Mouse (Mus musculus) heart, adult 18-20 months (tissue): ENCODE results near the gene Dysf. TPM values are rescaled to one million over a fixed set of nuclear protein-coding genes. Genes with fewer than 3 reads are reported as not detected.
A peak's percentile ranks its signal among the peaks of the same experiment; 100 is the strongest.

Experiments
- DNase-seq, 2 experiments: peaks; one replicate each; pipeline ENCODE4 v3.0.0; 2021 to 2022; ENCODE audit warnings: mixed read lengths in 1 of 2
- total RNA-seq, 2 experiments: library from RNA; stranded (reverse); gene quantifications; 2 replicates each; pipeline ENCODE4 v1.2.3; 2021

Gene Dysf
- total RNA-seq, 2 experiments from 2014 or later, result 99.8 to 105 TPM

DNA sequence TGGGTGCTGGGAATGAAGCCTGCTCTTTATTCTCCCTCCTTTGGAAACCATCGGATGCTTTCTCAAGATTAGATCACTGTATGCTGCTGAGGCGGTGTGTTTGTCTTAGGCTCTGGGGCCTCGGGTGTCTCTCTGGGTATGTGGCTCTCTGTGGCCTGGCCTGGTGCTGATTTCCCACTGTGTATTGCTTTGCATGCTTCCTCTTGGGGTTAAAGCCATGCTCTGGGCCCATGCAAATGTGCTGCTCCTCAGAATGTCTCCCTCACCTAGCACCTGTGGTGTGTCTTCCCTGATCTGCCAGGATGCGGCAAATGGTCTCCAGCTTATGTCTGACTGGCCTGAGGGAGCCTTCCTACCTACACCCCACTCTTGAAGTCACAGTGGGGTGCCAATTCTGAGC is 41.8 kb downstream of the Dysf start:
- no peak for DNase-seq

DNA sequence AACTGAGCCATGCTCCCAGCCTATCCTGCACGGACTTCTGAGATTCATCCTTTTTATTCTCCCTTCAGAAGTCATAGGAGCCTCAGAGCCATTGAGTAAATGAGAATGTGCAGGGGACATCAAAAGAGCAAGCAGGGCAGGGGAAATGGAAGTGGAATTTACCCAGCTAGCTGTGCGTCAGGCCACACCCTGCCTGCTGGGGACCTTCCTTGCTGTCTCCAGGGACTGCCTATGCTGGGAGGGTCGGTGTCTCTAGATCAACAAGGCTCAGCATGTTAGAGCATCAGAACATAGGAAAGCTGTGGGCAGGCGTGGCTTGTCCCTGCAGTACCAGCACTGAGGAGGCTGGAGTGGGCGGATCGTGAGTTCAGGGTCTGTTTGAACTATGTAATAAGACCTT is 42.6 kb downstream of the Dysf start:
- peak in 1 of 2 experiments; percentile 62 for DNase-seq

DNA sequence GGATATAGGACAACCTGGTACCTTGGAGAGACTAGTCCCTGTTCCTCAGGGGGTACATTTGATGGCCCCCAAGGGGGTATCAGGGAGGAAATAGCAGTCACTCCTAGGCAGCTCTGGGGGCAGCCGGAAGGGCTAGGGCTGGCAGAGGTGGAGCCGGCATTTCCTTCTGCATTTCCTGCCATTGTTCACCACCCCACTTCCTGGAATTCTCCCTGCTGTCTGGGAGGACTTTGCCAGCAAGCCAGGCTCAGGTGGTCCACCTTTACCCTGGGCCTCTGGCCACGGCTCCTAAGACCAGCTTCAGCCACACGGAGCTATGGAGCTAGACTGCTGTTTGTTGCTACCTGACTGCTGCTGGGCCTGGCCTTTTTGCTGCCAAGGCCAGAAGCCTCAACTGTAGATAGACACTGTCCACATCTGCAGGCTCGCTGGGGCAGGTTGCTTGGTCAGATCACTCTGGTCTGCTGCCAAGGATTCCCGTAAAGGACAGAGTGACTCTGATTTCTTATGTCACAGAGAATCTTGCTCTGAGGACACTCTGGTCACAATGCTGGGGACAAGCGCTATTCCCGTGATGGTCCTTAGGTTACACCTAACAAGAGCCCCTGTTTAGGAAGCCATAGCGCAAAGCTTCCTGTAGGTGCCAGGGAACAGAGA is 45.6 kb downstream of the Dysf start:
- peak; percentile 47 to 79 for DNase-seq

DNA sequence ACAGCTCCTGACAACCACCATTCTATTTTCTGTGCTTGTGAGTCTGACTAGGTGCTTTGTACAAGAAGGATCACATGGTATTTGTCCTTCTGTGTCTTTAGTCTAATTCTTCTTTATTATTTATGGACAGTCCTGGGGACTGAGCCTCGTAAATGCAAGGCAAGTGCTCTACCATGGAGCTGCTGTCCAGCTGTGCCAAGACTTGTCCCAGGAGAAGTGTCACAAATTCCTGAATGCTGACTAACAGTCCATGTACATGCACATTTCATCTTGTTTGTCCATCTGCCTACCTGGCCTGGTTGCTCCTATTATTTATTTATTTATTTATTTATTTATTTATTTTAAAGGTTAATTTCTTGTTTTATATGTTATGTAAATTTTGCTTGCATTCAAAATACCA is 47.2 kb downstream of the Dysf start:
- DNase-seq, result peak in 1 of 2 experiments; percentile 33

DNA sequence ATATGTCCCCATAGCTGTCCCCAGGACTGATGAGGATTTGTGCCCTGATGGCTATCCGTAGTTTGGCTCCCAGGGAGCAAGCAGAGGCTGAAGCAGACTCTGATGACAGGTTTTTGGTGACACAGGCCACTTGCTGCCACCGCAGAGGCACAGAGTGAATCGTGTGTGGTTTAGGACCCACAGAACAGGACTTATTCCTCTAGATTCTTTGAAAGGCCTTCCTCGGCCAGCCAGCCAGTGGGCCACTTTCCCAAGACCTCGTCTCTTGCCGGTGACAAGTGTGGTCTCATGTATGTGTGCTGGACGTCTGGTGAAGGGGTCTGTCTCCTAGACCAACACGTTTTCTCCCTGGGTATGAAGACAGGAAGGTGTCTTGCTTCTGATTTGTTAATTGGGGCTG is 48.8 kb downstream of the Dysf start:
- no peak for DNase-seq

DNA sequence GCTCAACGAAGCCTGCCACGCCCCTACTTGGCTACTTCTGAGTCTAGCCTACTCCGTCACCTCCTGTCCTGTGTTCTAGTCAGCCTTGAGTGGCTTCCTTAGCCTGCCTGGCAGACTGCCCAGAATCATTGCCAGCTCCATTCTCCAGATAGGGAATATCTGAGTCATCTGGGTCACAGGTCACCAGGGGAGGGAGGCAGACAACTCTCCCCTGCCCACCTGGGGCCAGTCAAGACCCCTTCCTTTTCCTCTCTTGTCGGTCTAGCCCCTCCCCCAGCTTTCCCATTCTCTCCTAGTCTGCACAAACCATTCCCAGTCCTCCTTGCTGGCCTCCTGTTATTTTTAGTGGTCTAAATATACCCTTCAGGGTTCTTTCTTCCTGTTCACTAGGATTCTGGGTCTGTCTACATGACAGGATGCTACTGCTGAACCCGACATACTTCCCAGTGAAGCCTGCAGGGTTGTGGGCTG is 50.3 kb downstream of the Dysf start:
- peak; percentile 77 to 87 for DNase-seq

DNA sequence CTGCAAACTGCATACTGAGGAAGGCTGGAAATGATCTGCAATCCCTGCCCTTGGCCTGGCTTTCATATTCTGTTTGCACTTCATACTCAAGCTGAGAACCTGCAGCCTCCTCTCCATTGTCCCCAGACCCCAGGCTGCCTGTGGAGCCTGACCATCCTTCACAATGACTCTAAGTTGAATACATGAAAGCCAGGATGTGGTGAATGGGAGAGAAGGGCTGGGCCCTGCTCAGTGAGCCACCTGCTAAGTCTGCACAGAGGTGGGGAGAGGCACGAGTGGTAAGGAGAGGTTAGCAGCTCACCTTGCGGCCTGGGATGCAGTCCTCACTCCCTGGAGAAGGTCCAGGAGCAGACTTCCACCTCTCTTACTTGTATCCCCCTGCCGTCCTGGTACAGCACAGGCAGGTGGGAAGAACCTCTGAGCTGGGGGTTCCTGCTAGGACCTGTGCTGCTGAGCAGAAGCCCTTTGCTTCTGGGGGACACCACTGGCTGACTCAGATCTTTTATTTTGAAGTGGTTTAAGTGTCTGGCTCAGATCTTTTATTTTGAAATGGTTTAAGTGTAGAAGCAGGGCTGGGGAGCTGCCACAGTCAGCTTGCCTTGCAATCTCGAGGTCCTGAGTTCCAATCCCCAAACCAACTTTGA is 51.5 kb downstream of the Dysf start:
- no peak for DNase-seq

DNA sequence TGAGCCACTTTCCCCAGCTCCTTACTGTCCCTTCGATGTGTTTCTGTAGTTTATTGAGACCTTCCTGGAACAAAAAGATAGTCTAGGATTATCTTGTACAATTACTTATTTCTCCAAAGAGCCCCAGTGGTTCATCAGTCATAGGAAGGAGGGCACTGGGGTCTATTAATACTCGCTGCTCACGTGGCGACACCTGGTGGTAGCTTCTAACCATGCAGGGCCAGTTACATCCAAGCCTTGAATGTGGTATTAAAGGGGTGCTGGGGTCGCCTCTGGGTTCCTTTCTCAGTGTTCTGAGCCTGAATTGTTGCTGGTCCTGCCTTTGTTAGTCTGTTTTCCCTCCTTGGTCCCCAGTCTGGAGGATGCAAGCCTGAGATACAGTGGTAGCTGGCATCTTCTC is 52.9 kb downstream of the Dysf start:
- DNase-seq, result peak; percentile 51 to 80

DNA sequence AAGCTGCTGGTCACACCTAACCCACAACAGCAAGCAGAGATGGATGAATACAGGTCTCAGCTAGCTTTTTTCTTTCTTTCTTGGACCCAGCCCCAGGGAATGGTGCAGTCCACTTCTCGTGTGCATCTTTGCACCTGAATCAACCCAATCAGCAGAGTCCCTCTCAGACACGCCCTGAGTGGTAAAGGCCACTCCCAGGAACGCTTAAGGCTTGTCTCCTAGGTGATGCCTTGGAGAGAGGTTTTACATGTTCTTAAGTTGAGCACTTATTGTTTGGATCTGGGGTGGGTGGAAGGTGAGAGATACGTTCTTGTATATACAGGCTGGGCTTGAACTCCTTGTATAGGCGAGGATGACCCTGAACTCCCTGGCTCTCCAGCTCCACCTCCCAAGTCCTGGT is 54.2 kb downstream of the Dysf start:
- no peak for DNase-seq

DNA sequence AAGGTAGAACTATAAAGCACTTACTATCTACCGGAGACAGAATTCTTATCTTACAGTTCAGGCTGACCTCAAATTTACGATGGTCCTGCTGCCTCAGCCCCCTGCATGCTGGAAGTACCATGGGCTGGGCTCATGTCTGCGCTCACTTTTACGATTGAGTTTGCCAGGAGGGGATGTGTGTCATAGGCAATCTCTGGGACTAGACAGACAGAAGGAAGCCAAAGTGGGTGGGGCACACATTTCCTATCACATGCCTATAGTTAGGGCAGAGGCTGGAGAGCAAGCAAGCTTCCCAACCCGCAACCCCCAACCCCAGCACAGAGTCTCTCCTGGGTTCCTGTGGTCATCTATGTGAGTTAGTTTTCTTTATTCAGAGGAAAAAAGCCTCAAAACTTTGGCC is 59.8 kb downstream of the Dysf start:
- DNase-seq, result peak in 1 of 2 experiments; percentile 22

DNA sequence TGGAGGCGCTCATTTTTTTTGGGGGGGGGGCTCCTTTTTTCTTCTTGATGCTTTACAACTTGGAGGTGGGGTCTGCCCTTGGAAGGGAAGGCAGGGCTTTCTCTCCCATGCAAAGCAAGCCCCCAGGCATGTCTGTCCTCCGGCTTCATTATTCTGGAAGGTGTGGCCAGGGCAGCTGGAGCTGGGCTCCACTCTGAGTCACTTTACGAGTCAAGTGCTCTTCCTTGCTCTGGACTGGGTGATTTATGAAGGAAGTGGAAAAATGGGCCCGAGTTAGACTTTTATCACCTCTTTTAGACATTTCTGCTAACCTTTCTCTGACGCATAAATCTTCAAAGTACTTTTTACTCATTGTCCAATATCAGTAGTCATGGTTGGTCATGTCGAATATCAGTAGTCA is 61.9 kb downstream of the Dysf start:
- no peak for DNase-seq

DNA sequence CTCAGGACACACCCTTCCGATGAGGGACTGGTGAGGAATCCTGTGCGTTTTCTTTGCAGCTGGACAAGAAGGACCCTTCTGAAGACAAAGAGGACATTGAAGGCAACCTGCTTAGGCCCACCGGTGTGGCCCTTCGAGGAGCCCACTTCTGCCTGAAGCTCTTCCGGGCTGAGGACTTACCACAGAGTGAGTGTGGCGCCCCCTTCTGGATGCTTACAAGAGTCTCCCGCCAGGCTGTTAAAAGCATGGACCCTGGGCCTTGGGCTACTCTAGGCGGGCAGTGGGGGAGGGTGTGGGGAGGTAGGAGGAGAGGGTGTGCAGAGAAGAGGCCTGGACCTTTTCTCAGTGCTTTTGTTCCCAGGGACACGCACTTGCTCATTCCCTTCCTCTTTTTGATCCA is 64.2 kb downstream of the Dysf start:
- DNase-seq, result no peak

DNA sequence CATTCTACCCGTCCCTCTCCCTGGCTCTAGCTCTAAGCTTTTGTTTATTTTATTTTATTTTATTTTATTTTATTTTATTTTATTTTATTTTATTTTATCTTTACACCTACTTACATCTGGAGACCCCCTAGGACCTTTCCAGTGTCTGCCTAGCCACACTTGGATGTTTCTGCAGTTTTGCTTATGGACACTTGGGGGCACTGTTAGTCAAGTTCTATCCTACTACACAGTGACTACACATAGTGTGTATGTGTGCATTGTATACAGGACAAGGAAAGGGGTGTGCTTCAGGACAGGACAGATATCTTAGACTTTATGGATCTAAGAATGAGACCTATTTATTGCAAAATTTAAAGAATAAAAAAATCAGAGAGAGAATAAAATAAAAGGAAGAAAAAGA is 69.8 kb downstream of the Dysf start:
- no peak for DNase-seq

DNA sequence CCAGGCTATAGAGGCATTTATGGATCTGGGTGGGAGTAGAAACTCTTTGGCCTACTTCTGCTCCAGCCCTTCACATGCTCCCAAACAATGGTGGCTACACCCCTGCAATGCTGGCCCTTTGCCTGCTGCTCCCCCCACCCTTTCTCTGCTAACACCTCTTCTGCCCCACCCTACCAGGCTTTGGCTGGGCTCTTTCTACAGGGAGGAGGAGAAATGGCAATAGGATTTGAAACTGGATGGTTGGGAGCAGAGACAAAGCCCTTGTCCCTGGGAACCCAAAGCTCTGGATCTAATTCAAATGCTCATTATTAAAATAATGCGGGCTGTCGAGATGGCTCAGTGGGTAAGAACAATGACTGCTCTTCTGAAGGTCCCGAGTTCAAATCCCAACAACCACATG is 72.2 kb downstream of the Dysf start:
- no peak for DNase-seq

DNA sequence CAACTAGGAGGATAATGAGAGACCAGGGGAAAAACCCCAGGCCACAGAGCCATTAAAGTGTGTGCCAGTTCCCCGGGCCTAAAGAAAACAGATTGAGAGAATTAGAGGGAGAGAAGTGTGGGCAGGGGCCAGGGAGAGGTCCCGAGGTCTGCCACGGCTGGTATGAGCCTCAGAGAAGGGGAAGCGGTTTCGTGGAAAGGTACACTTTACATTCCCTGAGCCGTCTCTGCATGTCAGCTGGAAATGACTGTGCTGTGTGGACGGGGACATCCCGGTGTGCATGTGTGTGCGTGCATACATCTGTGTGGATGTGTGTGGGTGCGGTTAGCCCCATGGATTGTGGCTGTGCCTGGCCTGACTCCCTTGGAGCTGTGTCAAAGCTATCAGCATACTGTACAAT is 76.4 kb downstream of the Dysf start:
- DNase-seq, result no peak

DNA sequence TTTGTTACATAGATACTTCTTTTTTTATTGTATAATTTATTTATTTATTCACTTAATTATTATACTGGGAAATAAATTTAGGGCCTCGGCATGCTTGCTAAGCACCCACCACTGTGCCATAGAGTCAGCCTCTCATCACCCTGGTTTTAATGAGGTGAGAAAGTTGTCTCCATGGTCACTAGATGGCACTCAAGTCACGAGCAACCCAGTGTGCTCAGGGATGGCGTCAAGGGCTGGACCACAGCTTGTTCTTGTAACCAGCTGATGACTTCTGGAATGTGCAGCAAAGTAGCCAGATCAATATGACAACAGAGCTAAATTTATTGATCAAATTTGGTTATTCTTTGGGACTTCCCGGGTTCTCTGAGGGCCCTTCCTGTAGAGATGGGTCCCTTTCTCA is 85.1 kb downstream of the Dysf start:
- DNase-seq, result peak; percentile 31 to 60

DNA sequence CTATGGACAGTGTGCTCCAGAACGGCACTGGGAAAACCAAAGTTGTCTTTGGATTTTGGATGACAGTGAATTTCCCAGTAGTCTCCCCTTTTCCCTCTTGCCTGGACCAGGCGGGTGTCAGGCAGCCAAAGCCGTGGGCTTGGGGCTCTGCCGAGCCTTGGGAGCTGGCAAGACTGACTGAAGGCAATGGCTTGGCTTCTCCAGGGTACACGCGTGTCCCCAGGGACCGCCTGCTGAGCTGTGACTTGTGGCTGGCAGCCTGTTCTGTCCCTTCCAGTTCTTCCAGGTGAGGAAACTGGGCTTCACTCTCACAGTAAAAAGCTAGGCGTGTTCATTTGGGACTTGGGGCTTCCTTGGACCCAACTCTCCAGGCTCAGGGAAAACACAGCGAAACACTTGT is 86.1 kb downstream of the Dysf start:
- no peak for DNase-seq

DNA sequence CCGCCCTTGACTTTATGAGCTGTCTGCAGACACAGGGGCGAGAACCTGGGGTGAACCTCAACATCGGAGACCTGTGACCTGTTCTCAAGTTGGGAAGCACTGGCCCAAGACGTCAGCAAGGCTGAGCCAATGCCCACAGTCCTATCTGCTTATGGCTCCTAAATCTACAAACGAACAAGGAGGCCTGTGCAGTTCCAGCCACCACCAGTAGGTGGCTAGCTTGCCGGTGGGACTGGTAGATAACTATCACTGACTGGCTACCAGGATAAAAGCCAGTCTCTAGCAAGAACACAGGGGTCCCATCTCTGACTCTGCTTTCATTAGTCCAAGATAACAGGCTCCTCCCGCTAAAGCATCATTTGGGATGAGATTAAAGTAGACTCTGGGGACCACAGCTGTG is 86.6 kb downstream of the Dysf start:
- DNase-seq, result peak; percentile 47 to 83

DNA sequence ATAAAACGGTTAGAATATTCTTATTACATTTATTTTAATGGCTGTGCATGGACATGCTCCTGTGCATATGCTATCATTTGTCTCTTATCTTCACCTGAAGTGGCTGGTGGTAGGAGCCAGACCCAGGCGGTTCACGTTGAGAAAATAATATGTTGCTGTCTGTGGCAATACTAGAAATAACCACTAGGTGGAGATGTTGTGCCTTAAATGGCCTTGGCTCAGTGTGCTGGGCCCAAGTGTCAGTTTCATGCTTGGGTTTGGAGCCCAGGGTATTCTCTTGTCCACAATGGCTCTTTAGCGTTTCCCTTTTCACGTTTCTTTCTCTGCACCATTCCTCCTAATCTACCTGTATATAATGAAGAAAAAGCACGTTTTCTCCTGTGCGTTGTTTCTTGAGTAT is 87.5 kb downstream of the Dysf start:
- DNase-seq, result peak; percentile 61 to 78

DNA sequence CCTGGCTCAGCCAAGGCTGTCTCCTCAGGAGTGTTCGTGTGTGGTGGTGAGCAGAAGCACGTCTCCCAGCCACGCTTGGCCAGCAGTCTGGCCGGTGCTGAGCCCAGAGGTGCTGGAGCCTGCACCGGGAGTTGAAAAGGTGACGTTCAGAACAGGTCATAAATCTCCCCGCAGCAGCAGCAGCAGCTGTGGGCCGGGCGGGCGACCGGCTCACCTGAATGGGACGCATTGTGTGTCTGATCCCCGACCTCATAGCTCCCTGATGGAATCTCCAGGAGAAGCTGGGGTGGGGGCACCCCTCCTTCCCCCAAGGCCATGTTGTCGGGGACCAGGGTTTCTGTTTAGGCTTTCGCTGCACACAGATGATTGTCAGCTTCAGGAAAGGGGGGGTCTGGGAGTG is 93.6 kb downstream of the Dysf start:
- DNase-seq, result no peak

DNA sequence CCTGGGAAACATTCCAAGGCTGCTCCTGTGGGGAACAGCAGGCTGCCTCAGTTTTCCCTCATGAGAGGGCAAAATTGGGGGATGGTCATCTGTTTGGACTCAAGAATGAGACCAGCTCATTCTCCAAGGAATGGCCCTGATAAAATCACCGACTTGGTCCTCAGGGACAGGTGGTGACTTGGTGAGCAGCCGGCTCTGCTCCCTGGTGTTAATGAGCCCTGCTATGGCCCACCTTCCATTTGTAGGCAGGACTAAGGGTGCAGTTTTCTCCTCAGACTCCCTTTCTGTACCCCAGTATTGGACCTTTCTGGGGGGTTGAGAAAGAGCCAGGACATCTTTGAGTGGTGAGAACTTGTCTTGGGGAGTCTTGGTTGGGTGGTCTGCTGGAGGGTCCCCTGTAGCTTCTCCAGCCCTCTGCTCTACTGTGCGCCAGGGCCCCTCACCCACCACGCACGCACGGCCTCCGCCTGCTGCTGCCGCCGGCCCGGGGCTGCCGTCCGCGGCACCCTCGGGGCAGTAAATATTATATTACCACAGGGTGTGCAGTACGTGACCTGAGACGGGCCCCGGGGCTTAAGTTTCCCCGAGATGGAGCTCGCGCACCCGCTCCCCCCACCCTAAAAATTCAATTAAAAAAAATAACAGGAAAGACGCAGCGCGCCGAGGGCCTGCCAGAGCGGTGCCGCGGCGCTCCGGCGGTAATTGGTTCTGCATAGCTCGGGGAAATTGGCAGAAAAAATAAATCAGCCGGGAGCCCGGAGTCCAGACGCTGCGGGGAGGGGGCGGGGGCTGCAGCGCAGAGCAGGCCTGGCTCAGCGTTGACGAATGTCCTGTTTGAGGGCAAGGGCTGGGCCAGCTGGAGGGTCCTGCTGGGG is 97.0 kb downstream of the Dysf start:
- DNase-seq, result peak; percentile 18 to 34

DNA sequence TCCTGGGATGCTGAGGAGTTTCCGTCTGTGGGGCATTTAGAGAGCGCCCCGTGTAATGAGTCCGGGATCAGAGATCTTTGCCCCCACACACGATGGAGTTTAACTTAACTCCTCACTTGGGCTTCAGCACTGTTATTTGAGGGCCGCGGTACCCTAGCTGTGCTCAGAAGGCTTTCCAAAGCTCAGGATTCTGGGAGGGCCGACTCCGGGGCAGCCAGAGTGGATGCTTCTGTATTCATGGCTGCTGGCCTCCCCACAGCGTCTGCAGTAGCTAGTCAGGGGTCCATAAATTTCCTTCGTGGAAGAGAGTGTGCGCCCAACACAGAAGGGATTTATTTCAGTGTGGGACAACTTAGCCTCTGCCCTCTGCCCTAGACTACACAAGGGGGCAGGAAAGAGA is 97.7 kb downstream of the Dysf start:
- DNase-seq, result no peak

DNA sequence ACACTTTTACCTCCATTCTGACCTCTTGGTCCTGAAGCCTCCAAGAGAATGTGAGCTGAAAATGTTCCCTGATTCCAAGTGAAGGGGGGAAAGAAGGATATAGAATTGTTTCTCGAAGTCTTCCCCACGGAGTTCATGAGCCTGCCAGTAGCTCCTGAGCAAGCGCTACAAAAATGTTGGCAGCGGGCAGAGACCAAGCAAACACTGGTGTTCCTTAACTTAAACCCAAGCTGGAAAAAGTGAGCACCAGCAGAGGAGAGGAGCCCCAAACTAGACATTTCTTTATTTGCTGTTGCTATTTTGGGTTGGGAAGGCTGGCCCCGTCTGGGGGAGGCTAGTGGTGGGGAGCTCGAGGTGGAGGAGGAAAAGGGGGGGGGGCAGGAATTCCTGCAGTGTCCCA is 102.0 kb downstream of the Dysf start:
- no peak for DNase-seq
